Mouse (Mus musculus): Measurements from ENCODE around the gene 2610021A01Rik. TPM values are rescaled to one million over a fixed set of nuclear protein-coding genes. Genes with fewer than 3 reads are reported as not detected.
A peak's percentile ranks its signal among the peaks of the same experiment; 100 is the strongest.
"Not testable (repeated sequence)": the region's sequence is repeated elsewhere in the genome, so short reads cannot be mapped to it uniquely, and the experiment has no call there.

Gene 2610021A01Rik
- total RNA-seq (2015), result 26.1 and 27.5 TPM in 2 replicates
- 15.1 and 18.8 TPM in 2 replicates for total RNA-seq (2017)

DNA sequence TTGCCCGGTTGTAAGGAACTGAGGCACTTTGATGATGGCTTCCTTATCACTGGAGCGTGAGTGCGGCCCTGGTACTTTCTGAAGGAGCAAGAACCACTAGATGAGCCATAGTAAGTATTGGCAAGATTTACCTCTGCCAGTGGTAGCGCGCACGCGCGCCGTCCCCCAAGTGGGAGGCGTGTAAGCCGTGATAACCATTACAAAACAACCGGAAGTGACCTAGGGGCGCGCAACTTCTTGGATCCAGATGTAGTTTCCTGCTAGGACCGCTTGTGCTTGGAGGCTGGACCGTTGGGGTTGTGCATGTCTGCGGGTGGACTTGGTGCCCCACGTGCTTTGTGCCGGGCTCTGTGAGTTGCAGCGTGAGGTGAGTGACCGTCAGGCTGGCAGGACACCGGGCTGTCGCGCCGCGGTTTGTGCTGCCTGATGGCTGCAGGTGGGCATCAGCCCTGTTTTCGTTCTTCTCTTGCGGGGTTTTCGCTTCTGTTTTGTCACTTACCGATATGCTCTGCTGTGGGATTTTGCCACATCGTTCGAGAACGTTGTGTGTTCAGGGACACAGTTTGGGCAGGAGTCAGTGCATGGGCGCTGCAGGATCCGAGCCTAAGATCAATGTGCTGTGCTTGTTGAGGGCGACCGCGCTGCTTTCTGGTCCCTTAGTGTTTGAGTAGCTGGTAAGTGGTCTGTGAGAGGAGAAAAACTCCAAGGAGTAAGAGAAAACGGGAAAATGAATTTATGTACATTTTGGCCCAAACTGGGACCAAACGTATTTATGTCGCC is at the start of gene 2610021A01Rik:
Gene 2610021A01Rik, plus strand, starts transcription at position 197 of the 780 bp plus-strand sequence.
- peak; percentile 98 for ATAC-seq (replicated peaks; ENCODE audit: poor library complexity)

GRCm38 (mm10) chr7:41560681-41561080 is 38.3 kb upstream of the 2610021A01Rik start:
- ATAC-seq (replicated peaks; ENCODE audit: poor library complexity), result no peak

- not testable (repeated sequence) for ATAC-seq (replicated peaks; ENCODE audit: poor library complexity)
Observed at GRCm38 (mm10) chr7:41573562-41573961, 25.5 kb upstream of the 2610021A01Rik start, which contains the start of gene Gm6871. Gene Gm6871, minus strand, starts transcription at chr7:41573662.

GRCm38 (mm10) chr7:41577956-41578355 is 21.1 kb upstream of the 2610021A01Rik start:
- ATAC-seq (replicated peaks; ENCODE audit: poor library complexity), result no peak

DNA sequence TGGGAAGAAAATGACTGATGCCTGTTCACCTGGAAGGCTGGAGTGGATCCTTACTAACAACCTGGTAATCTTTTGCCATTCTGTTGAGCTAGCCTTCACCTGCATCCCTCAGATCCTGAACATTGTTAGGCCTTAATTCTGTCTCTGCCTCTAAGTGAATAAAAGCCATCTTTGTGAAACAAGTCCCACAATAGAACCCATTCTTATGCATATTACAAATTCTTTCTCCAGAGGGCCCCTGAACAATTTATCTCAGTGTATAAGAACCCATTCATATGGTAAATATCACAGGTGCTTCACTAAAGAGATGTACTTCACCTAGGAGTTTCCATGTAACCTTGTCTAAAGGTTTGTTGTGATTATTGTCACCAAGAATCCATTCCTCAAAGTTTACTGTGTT is 17.0 kb upstream of the 2610021A01Rik start:
- ATAC-seq (replicated peaks; ENCODE audit: poor library complexity), result no peak

GRCm38 (mm10) chr7:41587831-41588230 is 11.2 kb upstream of the 2610021A01Rik start:
- ATAC-seq (replicated peaks; ENCODE audit: poor library complexity), result not testable (repeated sequence)

GRCm38 (mm10) chr7:41598615-41599014 is 415 bp upstream of the 2610021A01Rik start:
- no peak for ATAC-seq (replicated peaks; ENCODE audit: poor library complexity)

- peak; percentile 12 for ATAC-seq (replicated peaks; ENCODE audit: poor library complexity)
Observed at GRCm38 (mm10) chr7:41599932-41600548, 1.0 kb downstream of the 2610021A01Rik start.

- 0 out of 2 replicates have a peak, but pooled peaks have one; percentile 31 for ATAC-seq (replicated peaks; ENCODE audit: poor library complexity)
Observed at GRCm38 (mm10) chr7:41611654-41612053, 12.6 kb downstream of the 2610021A01Rik start.

DNA sequence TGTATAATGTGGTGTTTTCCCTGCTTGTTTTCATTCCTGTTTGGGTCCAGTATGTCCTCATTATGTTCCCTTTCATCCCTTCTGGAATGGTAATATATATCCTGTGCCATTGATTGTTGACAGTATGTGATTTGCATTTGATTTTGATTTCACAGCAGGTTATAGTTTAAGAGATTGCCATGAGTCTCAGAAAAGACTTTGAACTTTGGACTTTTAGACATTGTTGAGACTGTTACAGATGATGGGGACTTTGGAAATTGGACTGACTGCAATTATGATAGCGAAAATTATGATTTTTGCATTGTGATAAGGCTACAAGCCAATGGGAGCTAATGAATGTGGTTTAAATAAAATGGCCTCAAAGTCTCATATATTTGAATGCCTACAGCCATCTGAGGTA is 17.2 kb downstream of the 2610021A01Rik start:
- not testable (repeated sequence) for ATAC-seq (replicated peaks; ENCODE audit: poor library complexity)

DNA sequence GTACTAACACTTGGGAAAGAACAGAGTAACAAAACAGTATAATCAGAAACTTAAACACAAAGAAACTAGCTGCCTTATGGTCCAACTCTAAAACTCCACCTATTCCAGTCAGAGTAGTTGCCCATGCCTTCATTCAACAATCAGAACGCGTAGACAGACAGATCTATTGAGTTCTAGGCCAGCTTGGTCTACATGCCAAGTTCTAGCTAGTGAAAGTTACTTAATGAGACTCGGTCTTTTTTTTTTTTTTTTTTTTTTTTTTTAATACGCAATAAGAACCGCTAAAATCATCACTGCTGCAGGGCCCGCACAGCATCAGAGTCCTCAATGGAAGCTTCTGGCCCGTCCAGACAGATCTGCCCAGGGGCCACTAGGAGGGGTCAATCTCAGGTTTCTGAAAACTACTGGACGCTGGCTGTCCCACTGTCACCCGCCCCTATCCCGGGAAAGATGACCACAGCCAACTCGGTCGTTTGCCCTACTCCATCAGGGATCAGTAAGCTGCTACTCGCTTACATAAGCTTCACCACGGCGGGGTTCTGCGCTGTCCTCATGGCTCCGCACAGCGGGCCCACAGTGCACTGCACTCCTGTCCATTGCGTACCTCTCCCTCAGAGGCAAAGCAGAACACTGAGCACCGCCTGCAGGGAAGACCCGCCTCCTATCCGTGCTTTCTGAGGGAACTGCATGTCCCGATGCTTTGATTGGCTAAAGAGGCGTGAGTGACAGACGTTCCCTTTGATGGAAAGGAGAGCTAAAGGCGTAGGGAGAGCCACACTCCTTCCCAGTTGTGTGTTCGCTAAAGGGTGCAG is 33.6 kb downstream of the 2610021A01Rik start, which contains the start of gene Zfp788:
Gene Zfp788, plus strand, starts transcription at position 795 of the 812 bp plus-strand sequence.
- peak; percentile 87 for ATAC-seq (replicated peaks; ENCODE audit: poor library complexity)

GRCm38 (mm10) chr7:41633221-41633984 is 34.4 kb downstream of the 2610021A01Rik start:
- peak; percentile 85 for ATAC-seq (replicated peaks; ENCODE audit: poor library complexity)

GRCm38 (mm10) chr7:41674326-41674725 is 75.3 kb downstream of the 2610021A01Rik start:
- not testable (repeated sequence) for ATAC-seq (replicated peaks; ENCODE audit: poor library complexity)

Other genes starting within 250 kb of the 2610021A01Rik start
- 19.7 and 20.5 TPM in 2 replicates for gene AI987944, start 205.9 kb upstream of the 2610021A01Rik start, total RNA-seq (2015)
- 19.5 and 21.9 TPM in 2 replicates for gene AI987944, start 205.9 kb upstream of the 2610021A01Rik start, total RNA-seq (2017)
- gene Vmn2r57, start 150.5 kb upstream of the 2610021A01Rik start, total RNA-seq (2015), result 0.10 TPM in 1 of 2 replicates, not detected in the other
- 0.14 TPM in 1 of 2 replicates, not detected in the other for gene Vmn2r57, start 150.5 kb upstream of the 2610021A01Rik start, total RNA-seq (2017)
- not detected in 2 replicates for gene Gm20449, start 99.8 kb upstream of the 2610021A01Rik start, total RNA-seq (2015)
- gene Gm20449, start 99.8 kb upstream of the 2610021A01Rik start, total RNA-seq (2017), result not detected in 2 replicates
- gene AW146154, start 99.3 kb upstream of the 2610021A01Rik start, total RNA-seq (2015), result 13.3 and 14.8 TPM in 2 replicates
- gene AW146154, start 99.3 kb upstream of the 2610021A01Rik start, total RNA-seq (2017), result 9.2 and 15.0 TPM in 2 replicates
- not detected in 2 replicates for gene Gm6871, start 25.6 kb upstream of the 2610021A01Rik start, total RNA-seq (2015)
- not detected in 2 replicates for gene Gm6871, start 25.6 kb upstream of the 2610021A01Rik start, total RNA-seq (2017)
- gene Zfp788, start 34.0 kb downstream of the 2610021A01Rik start, total RNA-seq (2015), result 8.2 and 14.7 TPM in 2 replicates
- gene Zfp788, start 34.0 kb downstream of the 2610021A01Rik start, total RNA-seq (2017), result 4.8 and 7.6 TPM in 2 replicates